Mouse (Mus musculus) retina, adult 2 months (tissue): ENCODE results near the gene Sardh.

ENCODE experiments used
- DNase-seq: peaks from one replicate; pipeline ENCODE4 v3.0.0-alpha.2; 2012; ENCODE audit warnings: low read depth, low spot score

The Sardh gene

GRCm38 (mm10) chr2:27248211-27248610 is at the start of gene Sardh:
Sardh (minus strand) TSS chr2:27248337.
- no peak for DNase-seq

GRCm38 (mm10) chr2:27296656-27297406 is 48.7 kb upstream of the Sardh start:
- no peak for DNase-seq

- no peak for DNase-seq
Measured at GRCm38 (mm10) chr2:27294777-27295176, 46.6 kb upstream of the Sardh start.

- peak; percentile 41 for DNase-seq
Measured at GRCm38 (mm10) chr2:27289019-27289418, 40.9 kb upstream of the Sardh start.

- no peak for DNase-seq
Measured at GRCm38 (mm10) chr2:27286971-27287710, 39.0 kb upstream of the Sardh start.

- no peak for DNase-seq
Measured at GRCm38 (mm10) chr2:27284441-27284840, 36.3 kb upstream of the Sardh start.

- DNase-seq: no peak
Measured at GRCm38 (mm10) chr2:27281771-27282170, 33.6 kb upstream of the Sardh start.

- DNase-seq: peak; percentile 45
Measured at GRCm38 (mm10) chr2:27280920-27281611, 32.9 kb upstream of the Sardh start.

GRCm38 (mm10) chr2:27278859-27279258 is 30.7 kb upstream of the Sardh start:
- no peak for DNase-seq

- DNase-seq: no peak
Measured at GRCm38 (mm10) chr2:27268325-27268724, 20.2 kb upstream of the Sardh start.

- DNase-seq: no peak
Measured at GRCm38 (mm10) chr2:27265819-27266218, 17.7 kb upstream of the Sardh start.

GRCm38 (mm10) chr2:27262984-27263383 is 14.8 kb upstream of the Sardh start:
- DNase-seq: no peak

GRCm38 (mm10) chr2:27251434-27251833 is 3.3 kb upstream of the Sardh start:
- no peak for DNase-seq

- no peak for DNase-seq
Measured at GRCm38 (mm10) chr2:27247487-27247863, 662 bp downstream of the Sardh start.

GRCm38 (mm10) chr2:27246712-27247486 is 1.2 kb downstream of the Sardh start:
- no peak for DNase-seq

GRCm38 (mm10) chr2:27245947-27246346 is 2.2 kb downstream of the Sardh start:
- no peak for DNase-seq

GRCm38 (mm10) chr2:27237342-27237741 is 10.8 kb downstream of the Sardh start:
- peak; percentile 50 for DNase-seq

GRCm38 (mm10) chr2:27235729-27236128 is 12.4 kb downstream of the Sardh start:
- DNase-seq: no peak

GRCm38 (mm10) chr2:27232376-27232775 is 15.8 kb downstream of the Sardh start:
- DNase-seq: no peak

- DNase-seq: no peak
Measured at GRCm38 (mm10) chr2:27229481-27230105, 18.5 kb downstream of the Sardh start.

GRCm38 (mm10) chr2:27228809-27229480 is 19.2 kb downstream of the Sardh start:
- no peak for DNase-seq
